In the genomic region with DNA sequence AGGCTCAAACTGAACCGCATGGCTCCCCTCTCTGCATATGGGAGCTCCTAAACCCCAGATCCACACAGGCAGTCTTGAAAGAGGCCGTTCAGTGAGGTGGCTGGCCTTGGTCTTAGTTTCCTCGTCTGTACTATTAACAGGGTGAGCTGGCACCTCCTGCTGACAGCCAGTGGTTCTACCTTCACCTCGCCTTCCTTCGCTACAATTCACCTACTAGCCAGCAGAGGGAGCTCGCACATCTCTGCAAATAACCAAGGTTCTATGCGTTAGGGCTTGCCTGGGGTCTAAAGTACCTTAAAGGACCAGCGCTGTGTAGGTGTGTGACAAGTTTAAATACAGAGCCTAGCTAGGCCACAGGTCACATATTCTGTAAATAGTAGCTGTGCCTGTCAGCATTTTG, we compare ENCODE assay signal across 8 mouse cellular contexts. TPM values are rescaled to one million over a fixed set of nuclear protein-coding genes. Genes with fewer than 3 reads are reported as not detected.
DNase-seq lines count a peak whose midpoint lies in the region; ATAC-seq and TF ChIP-seq lines count a peak whose summit lies in the region.

No protein-coding gene starts in this region.

- no peak overlapping the region for H3K9ac ChIP-seq in embryonic facial prominence, embryonic 12.5 days
- H3K9ac ChIP-seq in limb, embryonic 13.5 days, result no peak overlapping the region
- H3K9ac ChIP-seq in midbrain, embryonic 16.5 days (ENCODE audit: low read depth, low read length), result no peak overlapping the region

- peak; percentile 95; the same call in 1 of the 2 replicates for TF ChIP-seq CTCF in spleen, adult 2 months (IDR thresholded peaks at IDR 0.05; ENCODE audit: extremely low read depth, insufficient read depth, insufficient read length, insufficient replicate concordance)

- H3K27me3 ChIP-seq in embryonic facial prominence, embryonic 12.5 days, result 0 out of 2 replicates have a peak, but pooled peaks cover 2% of the 10 kb centered on the region
- no peaks in the 10 kb centered on the region for H3K27me3 ChIP-seq in limb, embryonic 13.5 days
- H3K27me3 ChIP-seq in midbrain, embryonic 16.5 days (ENCODE audit: control insufficient read depth, insufficient read depth, low read depth, low read length), result no peaks in the 10 kb centered on the region
- H3K27me3 ChIP-seq in spleen, adult 2 months (ENCODE audit: control insufficient read depth, insufficient read depth, low read length), result no peaks in the 10 kb centered on the region

- peak; percentile 91 for DNase-seq in 416B (ENCODE audit: low read depth)
- DNase-seq in adrenal gland, postnatal 25 days, result peak; percentile 77
- peak; percentile 89 for DNase-seq in heart, adult 8-10 months (ENCODE audit: low spot score)
- peak; percentile 95 for DNase-seq in kidney, adult 9 months
- DNase-seq in spleen, adult 2 months (ENCODE audit: low read depth in 1 of 2, low spot score in 2 of 2), result peak; percentile 68 to 75

- no peaks in the 10 kb centered on the region for H3K36me3 ChIP-seq in embryonic facial prominence, embryonic 12.5 days
- H3K36me3 ChIP-seq in limb, embryonic 13.5 days, result no peaks in the 10 kb centered on the region
- H3K36me3 ChIP-seq in midbrain, embryonic 16.5 days (ENCODE audit: control insufficient read depth, insufficient read depth, low read length), result no peaks in the 10 kb centered on the region
- no peaks in the 10 kb centered on the region for H3K36me3 ChIP-seq in spleen, adult 2 months (ENCODE audit: control insufficient read depth, insufficient read depth, low read length)

- H3K9me3 ChIP-seq in embryonic facial prominence, embryonic 12.5 days, result no peaks in the 10 kb centered on the region
- no peaks in the 10 kb centered on the region for H3K9me3 ChIP-seq in limb, embryonic 13.5 days
- H3K9me3 ChIP-seq in midbrain, embryonic 16.5 days (replicated peaks; ENCODE audit: control insufficient read depth, low read length, poor library complexity, severe bottlenecking), result no peaks in the 10 kb centered on the region

- 6% methylated on average over 8 of the region's 8 CpGs for WGBS in embryonic facial prominence, embryonic 12.5 days
- WGBS in limb, embryonic 13.5 days, result 7% methylated on average over 8 of the region's 8 CpGs
- WGBS in midbrain, embryonic 16.5 days, result 5% methylated on average over 8 of the region's 8 CpGs
- 12% methylated on average over 8 of the region's 8 CpGs for WGBS in spleen, adult 2 months

- peak; percentile 19; the same call in 1 of the 2 replicates for ATAC-seq in embryonic facial prominence, embryonic 12.5 days (ENCODE audit: insufficient number of reproducible peaks, insufficient read depth, low FRiP score, low TSS enrichment)
- peak; percentile 60; the same call in 1 of the 2 replicates for ATAC-seq in limb, embryonic 13.5 days (ENCODE audit: low FRiP score, low read depth)
- ATAC-seq in midbrain, embryonic 16.5 days, result 0 out of 2 replicates have a peak, but pooled peaks have one; percentile 10

- no peak for TF ChIP-seq POLR2A in spleen, adult 2 months (IDR thresholded peaks at IDR 0.05; ENCODE audit: low read depth, low read length)

- peaks cover 4% of the 10 kb centered on the region; the same call in 1 of the 2 replicates for H3K4me1 ChIP-seq in embryonic facial prominence, embryonic 12.5 days
- H3K4me1 ChIP-seq in limb, embryonic 13.5 days, result peaks cover 21% of the 10 kb centered on the region
- H3K4me1 ChIP-seq in midbrain, embryonic 16.5 days (ENCODE audit: control insufficient read depth, insufficient read depth, low read length), result peaks cover 9% of the 10 kb centered on the region
- H3K4me1 ChIP-seq in spleen, adult 2 months (ENCODE audit: control insufficient read depth, insufficient read depth, insufficient read length), result no peaks in the 10 kb centered on the region

- no peak overlapping the region for H3K4me2 ChIP-seq in embryonic facial prominence, embryonic 12.5 days (replicated peaks)
- H3K4me2 ChIP-seq in limb, embryonic 13.5 days (replicated peaks), result no peak overlapping the region
- no peak overlapping the region for H3K4me2 ChIP-seq in midbrain, embryonic 16.5 days (ENCODE audit: low read length)

- H3K27ac ChIP-seq in embryonic facial prominence, embryonic 12.5 days, result no peak overlapping the region
- H3K27ac ChIP-seq in limb, embryonic 13.5 days, result no peak overlapping the region
- no peak overlapping the region for H3K27ac ChIP-seq in midbrain, embryonic 16.5 days (ENCODE audit: low read length)
- no peak overlapping the region for H3K27ac ChIP-seq in spleen, adult 2 months (ENCODE audit: insufficient read depth, low read length)

- H3K4me3 ChIP-seq in embryonic facial prominence, embryonic 12.5 days, result no peak overlapping the region
- no peak overlapping the region for H3K4me3 ChIP-seq in limb, embryonic 13.5 days
- H3K4me3 ChIP-seq in midbrain, embryonic 16.5 days (ENCODE audit: low read depth, low read length), result no peak overlapping the region
- H3K4me3 ChIP-seq in spleen, adult 2 months (ENCODE audit: extremely low read depth, insufficient read depth, insufficient read length), result no peak overlapping the region

RNA-seq across cellular contexts. Expression of a gene that starts 9.9 kb away (rescaled TPM):
- total RNA-seq in adrenal gland, postnatal 25 days (2021), result not detected in 2 replicates
- not detected in 2 replicates for polyA plus RNA-seq in embryonic facial prominence, embryonic 12.5 days (2016; fragmentation: Nextera tagmentation; extraction: Ambion mirVana)
- total RNA-seq in heart, adult 8-10 months (2022), result not detected
- polyA plus RNA-seq in limb, embryonic 13.5 days (2015; fragmentation: Nextera tagmentation; extraction: Ambion mirVana), result 0.38 TPM in 1 of 2 replicates, not detected in the other
- not detected in 2 replicates for polyA plus RNA-seq in midbrain, embryonic 16.5 days (2015; fragmentation: Nextera tagmentation; extraction: Ambion mirVana)
- polyA plus RNA-seq in spleen, adult 2 months (2012; rRNA removed), result 0.04 TPM in 1 of 2 replicates, not detected in the other

RNA-seq across cellular contexts. Expression of a gene that starts 28.5 kb away (rescaled TPM):
- 25.8 and 27.8 TPM in 2 replicates for total RNA-seq in adrenal gland, postnatal 25 days (2021)
- 241 and 255 TPM in 2 replicates for polyA plus RNA-seq in embryonic facial prominence, embryonic 12.5 days (2016; fragmentation: Nextera tagmentation; extraction: Ambion mirVana)
- 10 to 100 TPM; 48.4 to 59.4 (median 52.4) TPM for total RNA-seq in heart, adult 8-10 months (2022)
- polyA plus RNA-seq in limb, embryonic 13.5 days (2015; fragmentation: Nextera tagmentation; extraction: Ambion mirVana), result 260 TPM in 2 replicates
- polyA plus RNA-seq in midbrain, embryonic 16.5 days (2015; fragmentation: Nextera tagmentation; extraction: Ambion mirVana), result 225 and 239 TPM in 2 replicates
- 5.9 and 6.4 TPM in 2 replicates for polyA plus RNA-seq in spleen, adult 2 months (2012; rRNA removed)

Comparison
In these comparisons a context has a peak if more than half of its experiments do, and no peak if none do; other contexts are left out.
1. ATAC-seq: peak in every context shown above with its lines; median percentile 60 in limb, embryonic 13.5 days; 19 in embryonic facial prominence, embryonic 12.5 days; 10 in midbrain, embryonic 16.5 days.
2. RNA of a gene that starts 28.5 kb away (polyA plus RNA-seq): 260 TPM in limb, embryonic 13.5 days, 241 to 255 TPM in embryonic facial prominence, embryonic 12.5 days and 225 to 239 TPM in midbrain, embryonic 16.5 days; 5.9 to 6.4 TPM in spleen, adult 2 months; every median in the first group is over 10 times any median in the second.
3. Peak in every context shown above with its lines, with median percentiles within 50 percentile points of each other: DNase-seq.